Mouse (Mus musculus) embryonic fibroblast, embryonic 13.5 days (primary cell): ENCODE measurements around the gene Csrnp1. TPM values are rescaled to one million over a fixed set of nuclear protein-coding genes. Genes with fewer than 3 reads are reported as not detected.

ENCODE experiments used
- H3K27ac ChIP-seq: 2 replicates; pipeline ENCODE4 v1.5.1; 2012; ENCODE audit warnings: low read length, control low read depth, inconsistent platforms; ENCODE audit not compliant: insufficient read depth
- H3K4me1 ChIP-seq: 2 replicates; pipeline ENCODE4 v1.6.1; 2011; ENCODE audit warnings: low read length; ENCODE audit not compliant: control insufficient read depth, insufficient read depth
- H3K4me3 ChIP-seq: 2 replicates; pipeline ENCODE4 v1.5.1; 2011; ENCODE audit warnings: mild to moderate bottlenecking, control low read depth, low read length; ENCODE audit not compliant: insufficient read depth
- CTCF ChIP-seq: IDR thresholded peaks from 2 replicates; pipeline ENCODE4 v1.5.1; 2011; ENCODE audit warnings: mild to moderate bottlenecking, control low read depth, low read length, moderate library complexity, borderline replicate concordance; ENCODE audit not compliant: insufficient read depth
- POLR2A ChIP-seq: IDR thresholded peaks from 2 replicates; pipeline ENCODE4 v1.6.1; 2011; ENCODE audit warnings: low read depth, mild to moderate bottlenecking, control low read depth, low read length, moderate library complexity
- polyA plus RNA-seq: library from polyadenylated mRNA; stranded (reverse); fragments of >200 nt; gene quantifications from 2 replicates; pipeline ENCODE4 v1.2.4, GENCODE M21; 2011; ENCODE audit warnings: low read depth; ENCODE audit not compliant: missing spikeins, insufficient read length

Gene Csrnp1
- polyA plus RNA-seq, 1 experiment, result 17.7 TPM

GRCm38 (mm10) chr9:119962216-119962615 is 22.2 kb downstream of the Csrnp1 start:
- TF ChIP-seq POLR2A, result no peak
- TF ChIP-seq CTCF, result no peak
- H3K4me3 ChIP-seq, result no peak overlapping the region
- H3K4me1 ChIP-seq, result no peaks in the 10 kb centered on the region
- no peak overlapping the region for H3K27ac ChIP-seq

GRCm38 (mm10) chr9:119958835-119959234 is 25.6 kb downstream of the Csrnp1 start:
- Histone ChIP-seq H3K4me3 (no peak overlapping the region), H3K27ac (no peak overlapping the region), H3K4me1 (no peaks in the 10 kb centered on the region)
- TF ChIP-seq POLR2A (no peak), CTCF (no peak)

GRCm38 (mm10) chr9:119951388-119951787 is 33.1 kb downstream of the Csrnp1 start:
- Histone ChIP-seq H3K4me3 (no peak overlapping the region), H3K27ac (no peak overlapping the region), H3K4me1 (no peaks in the 10 kb centered on the region)
- TF ChIP-seq CTCF, result no peak

- no peak for TF ChIP-seq CTCF
- TF ChIP-seq POLR2A, result no peak
- Histone ChIP-seq H3K27ac (no peak overlapping the region), H3K4me1 (no peaks in the 10 kb centered on the region), H3K4me3 (no peak overlapping the region)
These were observed 34.0 kb downstream of the Csrnp1 start for GRCm38 (mm10) chr9:119950434-119950833.

- Histone ChIP-seq H3K27ac (no peak overlapping the region), H3K4me3 (no peak overlapping the region), H3K4me1 (no peaks in the 10 kb centered on the region)
- TF ChIP-seq POLR2A (no peak), CTCF (no peak)
These were observed 35.7 kb downstream of the Csrnp1 start for GRCm38 (mm10) chr9:119948804-119949203.

- H3K27ac ChIP-seq, result no peak overlapping the region
- H3K4me3 ChIP-seq, result no peak overlapping the region
- TF ChIP-seq POLR2A (no peak), CTCF (no peak; the same call in 1 of the 2 replicates)
- H3K4me1 ChIP-seq, result no peaks in the 10 kb centered on the region
These were observed 39.1 kb downstream of the Csrnp1 start for GRCm38 (mm10) chr9:119945173-119945900.

GRCm38 (mm10) chr9:119943326-119943725 is 41.1 kb downstream of the Csrnp1 start:
- Histone ChIP-seq H3K4me3 (no peak overlapping the region), H3K27ac (no peak overlapping the region), H3K4me1 (no peaks in the 10 kb centered on the region)
- TF ChIP-seq POLR2A, result no peak
- no peak for TF ChIP-seq CTCF

- no peak overlapping the region for H3K27ac ChIP-seq
These were observed 42.6 kb downstream of the Csrnp1 start for GRCm38 (mm10) chr9:119941861-119942260.

GRCm38 (mm10) chr9:119941407-119941806 is 43.1 kb downstream of the Csrnp1 start:
- Histone ChIP-seq H3K4me3 (no peak overlapping the region), H3K27ac (no peak overlapping the region)
- TF ChIP-seq CTCF, result no peak
- TF ChIP-seq POLR2A, result no peak

More at GRCm38 (mm10) chr9:119941861-119942260, 42.6 kb downstream of the Csrnp1 start:
- TF ChIP-seq POLR2A (no peak), CTCF (no peak)
- Histone ChIP-seq H3K4me1 (no peaks in the 10 kb centered on the region), H3K4me3 (no peak overlapping the region)

GRCm38 (mm10) chr9:119939646-119940045 is 44.8 kb downstream of the Csrnp1 start:
- Histone ChIP-seq H3K4me1 (no peaks in the 10 kb centered on the region), H3K4me3 (no peak overlapping the region), H3K27ac (no peak overlapping the region)
- no peak for TF ChIP-seq CTCF
- TF ChIP-seq POLR2A, result no peak

More at GRCm38 (mm10) chr9:119941407-119941806, 43.1 kb downstream of the Csrnp1 start:
- H3K4me1 ChIP-seq, result no peaks in the 10 kb centered on the region
